Mouse (Mus musculus) right cerebral cortex, postnatal 14 days (tissue): ENCODE measurements around the gene Gm11146.

Experiments used
- DNase-seq: peaks from one replicate; pipeline ENCODE4 v3.0.0; 2022

The Gm11146 gene

GRCm38 (mm10) chr16:77551051-77551450, 50.8 kb downstream of the Gm11146 start:
- DNase-seq, result no peak
